Mouse (Mus musculus): ENCODE data around the gene Gm28038.

Gm28038 gene

GRCm38 (mm10) chr2:30285416-30286181, 4.8 kb downstream of the Gm28038 start:
- no peak for DNase-seq (ENCODE audit: low read depth, low spot score)

GRCm38 (mm10) chr2:30286192-30287026, 5.6 kb downstream of the Gm28038 start, which contains the start of the genes Dolk and Nup188:
Dolk (minus strand) TSS chr2:30286334.
Nup188 (plus strand) TSS chr2:30286397.
- DNase-seq (ENCODE audit: low read depth, low spot score), result peak; percentile 99

- peak; percentile 45 for DNase-seq (ENCODE audit: low read depth, low spot score)
Measured at GRCm38 (mm10) chr2:30287027-30287373, 6.2 kb downstream of the Gm28038 start.

- DNase-seq (ENCODE audit: low read depth, low spot score), result peak; percentile 20
Measured at GRCm38 (mm10) chr2:30299525-30299924, 18.7 kb downstream of the Gm28038 start.

GRCm38 (mm10) chr2:30299966-30300365, 19.1 kb downstream of the Gm28038 start:
- no peak for DNase-seq (ENCODE audit: low read depth, low spot score)

GRCm38 (mm10) chr2:30306087-30306486, 25.2 kb downstream of the Gm28038 start:
- no peak for DNase-seq (ENCODE audit: low read depth, low spot score)

GRCm38 (mm10) chr2:30309351-30309750, 28.5 kb downstream of the Gm28038 start:
- DNase-seq (ENCODE audit: low read depth, low spot score), result no peak

GRCm38 (mm10) chr2:30311481-30311880, 30.6 kb downstream of the Gm28038 start:
- DNase-seq (ENCODE audit: low read depth, low spot score), result no peak

- no peak for DNase-seq (ENCODE audit: low read depth, low spot score)
Measured at GRCm38 (mm10) chr2:30316136-30316535, 35.3 kb downstream of the Gm28038 start.

GRCm38 (mm10) chr2:30316955-30317354, 36.1 kb downstream of the Gm28038 start:
- no peak for DNase-seq (ENCODE audit: low read depth, low spot score)

GRCm38 (mm10) chr2:30319260-30319659, 38.4 kb downstream of the Gm28038 start:
- no peak for DNase-seq (ENCODE audit: low read depth, low spot score)

- no peak for DNase-seq (ENCODE audit: low read depth, low spot score)
Measured at GRCm38 (mm10) chr2:30323111-30323510, 42.3 kb downstream of the Gm28038 start.

- DNase-seq (ENCODE audit: low read depth, low spot score), result no peak
Measured at GRCm38 (mm10) chr2:30325296-30325695, 44.5 kb downstream of the Gm28038 start.

GRCm38 (mm10) chr2:30327276-30327675, 46.4 kb downstream of the Gm28038 start:
- DNase-seq (ENCODE audit: low read depth, low spot score), result no peak

- DNase-seq (ENCODE audit: low read depth, low spot score), result no peak
Measured at GRCm38 (mm10) chr2:30328791-30329190, 47.9 kb downstream of the Gm28038 start.

GRCm38 (mm10) chr2:30335324-30335723, 54.5 kb downstream of the Gm28038 start:
- no peak for DNase-seq (ENCODE audit: low read depth, low spot score)

- DNase-seq (ENCODE audit: low read depth, low spot score), result no peak
Measured at GRCm38 (mm10) chr2:30336174-30336915, 55.5 kb downstream of the Gm28038 start.

- no peak for DNase-seq (ENCODE audit: low read depth, low spot score)
Measured at GRCm38 (mm10) chr2:30337179-30337578, 56.3 kb downstream of the Gm28038 start.

- DNase-seq (ENCODE audit: low read depth, low spot score), result no peak
Measured at GRCm38 (mm10) chr2:30342061-30342460, 61.2 kb downstream of the Gm28038 start.

- no peak for DNase-seq (ENCODE audit: low read depth, low spot score)
Measured at GRCm38 (mm10) chr2:30342544-30342943, 61.7 kb downstream of the Gm28038 start.

- no peak for DNase-seq (ENCODE audit: low read depth, low spot score)
Measured at GRCm38 (mm10) chr2:30343601-30344137, 62.8 kb downstream of the Gm28038 start.
